Mouse (Mus musculus) embryo, embryonic 10 days (tissue): ENCODE measurements around the gene Gm13420.
A peak's percentile ranks its signal among the peaks of the same experiment; 100 is the strongest.
"Not testable (repeated sequence)": the region's sequence is repeated elsewhere in the genome, so short reads cannot be mapped to it uniquely, and the experiment has no call there.

Experiments used
- DNase-seq: peaks from one replicate; pipeline ENCODE4 v3.0.0-alpha.2; 2015; ENCODE audit warnings: low spot score

Gene Gm13420

DNA sequence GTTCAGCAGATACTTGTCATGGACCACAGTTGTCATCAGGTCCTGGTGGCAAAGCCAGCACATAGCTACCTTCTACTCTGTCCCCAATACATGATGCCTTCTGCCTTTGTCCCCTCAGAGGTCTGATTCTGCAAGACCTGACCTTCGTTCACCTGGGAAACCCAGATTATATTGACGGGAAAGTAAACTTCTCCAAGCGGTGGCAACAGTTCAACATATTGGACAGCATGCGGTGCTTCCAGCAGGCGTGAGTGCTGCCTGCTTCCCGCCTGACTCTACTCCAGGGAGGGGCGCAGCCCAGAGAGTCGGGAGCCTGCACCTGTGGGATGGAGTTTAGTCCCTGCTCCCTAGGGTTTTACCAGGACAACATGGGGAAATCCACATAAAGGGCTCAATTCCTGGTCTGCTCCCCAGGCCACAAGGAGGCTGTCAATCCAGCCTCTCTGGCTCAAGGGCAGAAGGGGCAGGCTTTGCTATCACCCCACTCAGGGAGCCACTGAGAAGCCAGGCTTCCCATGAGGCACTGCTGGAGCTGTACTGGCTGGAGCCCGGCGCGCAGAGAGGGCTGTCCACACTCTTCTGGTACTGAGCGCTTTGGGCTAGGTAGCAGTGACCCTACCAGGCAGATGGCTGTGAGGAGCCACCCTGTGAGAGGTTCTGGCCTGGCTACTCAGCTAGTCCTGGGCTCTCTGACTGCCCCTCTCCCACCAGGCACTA is 14.1 kb downstream of the Gm13420 start:
- no peak for DNase-seq

DNA sequence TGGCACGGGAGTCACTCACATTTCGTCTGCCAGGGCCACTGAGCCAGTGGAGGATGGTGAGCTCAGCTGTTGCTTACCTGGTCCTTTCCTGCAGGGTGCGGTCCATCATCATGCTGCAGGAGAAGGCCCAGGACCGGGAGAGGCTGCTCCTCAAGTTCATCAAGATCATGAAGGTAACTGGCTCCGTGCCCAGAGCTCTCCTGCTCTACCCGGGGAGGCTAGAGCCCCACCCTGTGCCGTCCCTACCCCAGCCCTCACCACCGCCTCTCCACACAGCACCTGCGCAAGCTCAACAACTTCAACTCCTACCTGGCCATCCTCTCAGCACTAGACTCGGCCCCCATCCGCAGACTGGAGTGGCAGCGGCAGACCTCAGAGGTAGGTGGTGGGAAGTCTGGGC is 15.8 kb downstream of the Gm13420 start:
- no peak for DNase-seq

DNA sequence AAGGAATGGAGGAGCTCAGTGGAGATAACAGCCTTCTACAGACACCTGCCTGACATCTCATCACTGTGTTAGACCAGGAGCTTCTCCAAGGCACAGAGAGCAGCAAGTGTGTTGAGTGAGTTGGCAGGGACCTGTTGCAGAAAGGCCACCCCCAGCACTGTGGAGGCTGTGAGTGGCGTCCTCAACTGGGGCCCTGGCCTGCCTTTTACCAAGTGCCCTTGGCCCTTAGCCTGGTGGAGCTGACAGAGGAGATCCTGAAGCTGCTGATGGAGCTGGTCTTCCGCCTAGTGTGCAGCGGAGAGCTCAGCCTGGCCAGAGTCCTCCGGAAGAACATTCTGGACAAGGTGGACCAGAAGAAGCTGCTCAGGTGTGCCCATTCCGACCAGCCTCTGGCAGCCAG is 18.1 kb downstream of the Gm13420 start:
- DNase-seq: no peak

DNA sequence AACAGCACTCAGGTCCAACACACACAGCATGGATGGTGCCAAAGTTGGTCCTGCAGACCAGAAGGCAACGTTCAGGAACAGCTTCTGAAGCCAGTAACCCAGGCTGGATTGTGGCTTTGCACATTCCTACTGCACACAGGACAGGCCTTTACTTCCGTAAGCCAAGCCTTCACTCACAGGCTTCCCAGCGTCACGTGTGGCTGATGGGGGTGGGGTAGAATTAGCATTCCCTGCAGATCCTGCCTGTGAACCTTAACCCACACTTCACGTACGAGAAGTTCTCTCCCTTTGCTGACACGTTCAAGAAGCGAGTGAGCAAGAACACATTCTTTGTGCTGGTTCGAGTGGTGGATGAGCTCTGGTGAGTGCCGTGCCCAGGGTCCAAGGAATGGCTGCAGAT is 18.9 kb downstream of the Gm13420 start:
- DNase-seq: no peak

DNA sequence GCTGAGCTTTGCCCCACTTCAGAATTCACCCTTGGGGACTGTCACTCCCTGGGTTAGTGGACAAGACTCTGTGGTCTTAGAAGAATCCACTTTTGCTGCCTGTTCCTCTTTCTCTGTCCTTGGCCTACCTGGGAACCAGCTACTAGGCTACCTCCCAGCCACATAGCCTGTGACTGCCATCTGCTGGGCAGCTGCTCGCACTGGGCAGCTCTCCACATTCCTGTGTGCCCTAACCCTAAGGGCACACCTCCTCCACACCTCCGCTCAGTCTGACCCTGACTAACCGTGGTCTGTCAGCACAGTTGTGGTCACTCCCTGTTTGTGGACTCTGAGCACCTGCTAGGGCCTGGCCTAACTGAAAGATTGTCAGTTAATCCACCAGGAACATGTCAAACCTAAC is 19.9 kb downstream of the Gm13420 start:
- DNase-seq: peak; percentile 36

DNA sequence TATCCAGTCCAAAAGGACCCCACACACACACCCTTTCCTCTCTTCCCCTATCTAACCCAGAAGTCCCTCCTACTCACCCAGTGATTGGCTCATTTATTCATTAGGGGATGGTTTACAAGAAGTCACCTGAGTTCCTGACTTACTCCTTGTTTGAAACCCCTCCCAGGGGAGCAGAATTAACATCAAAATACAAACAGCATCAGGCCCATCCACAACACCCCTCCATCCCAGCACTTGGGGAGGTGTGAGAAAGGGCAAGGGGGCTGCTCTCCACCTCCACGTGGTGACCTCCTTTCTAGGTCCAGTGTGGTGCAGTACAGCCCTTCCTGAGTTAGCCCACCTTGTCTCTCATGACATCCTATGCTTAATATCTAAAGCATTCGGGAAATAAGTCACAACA is 22.0 kb downstream of the Gm13420 start:
- DNase-seq: no peak

DNA sequence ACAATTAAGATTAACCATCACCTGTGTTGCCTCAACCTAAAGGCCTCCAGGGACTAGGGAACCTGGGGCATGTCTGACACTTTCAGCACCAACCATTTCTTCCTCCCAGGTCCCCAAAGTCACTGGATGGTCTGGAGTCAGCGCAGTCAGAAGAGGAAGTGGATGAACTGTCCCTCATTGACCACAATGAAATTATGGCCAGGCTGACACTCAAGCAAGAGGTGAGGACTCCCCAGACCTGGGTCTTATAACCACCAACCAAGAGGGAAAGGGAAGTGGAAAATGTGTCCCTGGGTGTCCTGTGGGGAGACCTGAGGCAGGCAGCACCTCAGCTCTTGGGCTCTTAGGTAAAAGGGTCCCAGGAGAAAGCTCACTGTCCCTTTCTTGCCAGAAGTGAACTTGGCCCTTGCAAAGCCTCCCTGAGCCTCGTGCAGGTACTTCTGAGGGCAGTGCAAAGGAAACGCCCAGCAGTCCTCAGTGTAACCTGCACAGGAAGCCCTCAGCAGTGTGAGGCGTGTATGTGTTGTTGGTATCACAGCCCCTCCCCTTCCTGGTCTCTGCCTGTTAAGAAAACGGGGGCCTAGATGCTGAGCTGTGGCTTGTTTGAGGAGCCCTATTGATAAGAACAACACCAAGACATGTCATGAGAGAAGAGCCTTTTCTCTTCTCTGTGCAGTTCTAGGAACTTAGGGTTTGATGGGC is 26.7 kb downstream of the Gm13420 start:
- DNase-seq: no peak

DNA sequence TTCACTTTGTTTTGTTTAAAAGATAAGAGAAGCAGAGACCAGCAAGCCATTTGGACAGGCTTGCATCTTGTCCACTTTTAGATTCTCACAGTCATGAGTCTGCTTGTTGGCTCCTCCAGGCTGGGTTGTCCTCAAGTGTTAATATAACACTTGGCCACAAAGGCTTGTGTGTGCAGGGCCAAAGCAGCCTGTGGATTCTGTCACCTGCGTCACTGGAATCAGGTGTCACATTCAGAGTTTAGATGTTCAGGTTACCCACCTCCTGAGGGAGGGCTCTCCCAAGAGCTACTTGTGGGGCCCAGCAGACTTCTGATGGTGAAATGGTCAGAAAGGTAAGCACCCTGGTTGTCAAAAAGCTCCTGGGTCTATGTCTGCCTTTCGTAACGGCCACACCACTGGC is 28.4 kb downstream of the Gm13420 start:
- no peak for DNase-seq

DNA sequence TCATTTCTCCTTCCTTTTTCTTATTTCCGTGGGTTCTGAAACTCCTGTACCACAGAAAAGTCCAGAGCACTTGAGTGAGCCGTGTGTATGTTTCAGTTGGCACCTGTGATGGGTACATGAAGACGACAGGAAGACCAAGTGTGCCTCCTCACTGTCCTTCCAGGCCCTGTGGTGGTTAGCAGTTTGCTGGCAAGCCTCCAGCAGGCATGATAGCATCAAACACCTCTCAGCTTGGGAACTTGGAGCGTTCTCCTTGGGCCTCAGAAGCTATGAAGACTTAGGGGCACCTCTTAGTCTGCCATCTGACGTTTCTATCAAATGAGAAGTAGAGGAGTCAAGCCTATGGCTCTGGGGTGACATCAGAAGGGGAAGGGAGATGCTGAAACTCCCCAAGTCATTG is 32.9 kb downstream of the Gm13420 start:
- no peak for DNase-seq

DNA sequence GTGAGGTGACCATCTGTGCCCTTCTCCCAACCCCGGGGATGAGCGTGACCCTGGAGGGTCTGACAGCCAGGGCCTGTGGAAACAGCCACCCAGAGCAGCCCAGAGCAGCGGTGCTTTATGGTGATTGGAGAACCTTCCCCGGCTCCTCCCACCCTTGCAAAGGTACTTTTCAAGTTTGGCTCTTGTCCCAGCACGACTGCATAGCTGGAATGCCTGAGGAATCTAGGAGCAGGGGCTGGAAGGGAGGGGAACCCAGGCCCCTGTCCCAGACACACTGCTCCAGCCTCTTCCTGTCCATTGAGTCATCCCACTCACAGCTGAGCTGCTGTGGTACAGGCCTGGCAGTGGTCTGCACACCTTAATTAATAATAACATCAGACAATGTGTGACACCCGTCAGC is 34.8 kb downstream of the Gm13420 start:
- peak; percentile 77 for DNase-seq

DNA sequence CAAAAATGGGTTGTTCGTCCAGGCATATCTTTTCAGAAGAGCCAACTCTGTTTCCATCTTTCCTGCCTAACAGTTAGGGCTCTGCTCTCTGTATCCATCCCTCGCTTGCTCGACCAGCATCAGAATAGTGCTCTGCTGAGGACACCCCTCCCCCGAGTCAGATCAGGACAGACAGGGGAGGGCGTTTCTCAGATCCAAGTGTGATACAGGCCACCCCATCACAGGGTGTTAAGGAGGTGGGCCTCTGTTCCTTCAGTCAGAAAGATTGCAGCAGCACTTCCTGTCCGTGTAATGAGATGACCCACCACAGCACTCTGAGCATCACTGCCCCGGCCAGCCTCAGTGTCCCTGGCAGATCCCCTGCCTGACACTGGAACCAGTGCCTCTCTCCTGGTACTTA is 35.3 kb downstream of the Gm13420 start:
- DNase-seq: no peak

DNA sequence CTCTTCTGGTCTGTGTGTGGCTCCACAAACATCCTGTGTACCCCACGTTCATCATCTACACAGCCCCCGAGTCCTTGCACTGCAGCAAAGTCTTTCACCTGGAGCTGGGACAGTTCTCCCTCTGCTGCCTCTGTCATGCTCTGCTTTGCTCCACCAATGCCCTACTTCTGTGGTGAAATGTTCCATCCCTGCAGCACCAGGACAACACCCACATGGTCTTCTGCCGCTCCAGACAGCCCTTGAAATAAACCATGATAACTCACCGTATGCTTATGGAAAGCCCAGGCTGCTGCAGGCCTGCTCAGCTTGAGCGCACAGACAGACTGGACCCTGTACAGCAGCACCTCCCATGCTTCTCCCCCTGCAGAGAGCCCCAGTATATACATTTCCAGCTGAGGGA is 37.4 kb downstream of the Gm13420 start:
- DNase-seq: no peak

DNA sequence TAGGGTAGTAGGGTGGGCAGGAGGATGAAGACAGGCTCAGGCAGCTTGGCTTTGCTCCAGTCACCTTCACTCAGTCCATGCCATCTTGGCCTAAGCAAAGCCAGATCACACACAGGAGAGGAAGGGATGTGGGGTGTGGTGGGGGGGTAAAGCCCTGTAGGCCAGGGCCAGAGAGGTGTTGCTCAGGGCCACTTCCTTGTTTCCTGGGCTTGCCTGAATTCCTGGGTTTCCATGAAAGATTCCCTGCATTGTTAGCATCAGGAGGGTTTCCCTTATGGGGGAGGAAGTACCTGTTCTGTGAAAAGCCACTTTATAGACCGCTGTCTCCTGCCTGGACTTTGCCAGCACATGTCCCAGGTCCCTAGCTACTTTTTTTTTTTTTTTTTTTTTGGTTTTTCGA is 38.0 kb downstream of the Gm13420 start:
- no peak for DNase-seq

DNA sequence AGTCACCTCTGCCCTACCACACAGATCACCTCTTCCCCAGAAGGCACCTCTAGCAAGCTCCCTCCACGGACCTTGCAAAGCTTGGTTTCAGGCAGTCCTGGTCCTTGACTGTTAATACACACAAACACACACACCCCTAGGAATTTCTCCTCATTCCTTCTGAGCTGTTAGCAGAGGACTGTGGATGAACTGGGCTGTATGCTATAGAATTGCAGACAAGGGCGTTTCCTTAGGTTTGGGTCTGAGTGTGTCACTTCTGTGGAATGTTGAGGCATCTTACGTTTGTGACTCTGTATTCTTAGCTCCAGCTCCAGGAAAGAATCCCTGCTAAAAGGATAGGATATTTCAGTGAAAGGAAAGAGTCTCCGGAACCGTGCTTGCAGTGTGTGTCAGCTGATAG is 39.6 kb downstream of the Gm13420 start:
- no peak for DNase-seq

DNA sequence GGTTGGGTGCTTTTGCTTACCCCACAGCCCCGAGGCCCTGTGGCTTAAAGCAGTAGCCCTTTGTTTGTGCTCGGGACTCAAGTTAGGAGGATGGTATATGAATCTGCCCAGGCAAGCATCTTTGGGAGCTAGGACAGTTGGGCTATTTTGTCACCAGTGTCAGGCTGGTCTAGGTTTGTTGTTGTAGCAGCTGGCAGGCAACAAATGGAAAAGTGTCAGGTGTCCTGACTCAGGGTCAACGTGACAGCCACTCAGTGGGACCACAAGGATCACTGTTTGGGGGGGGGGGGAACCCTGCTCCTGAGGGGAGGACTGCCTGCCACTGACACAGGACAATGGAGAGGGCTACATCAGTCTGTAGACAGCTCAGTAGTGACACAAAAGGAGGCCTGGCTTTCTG is 40.4 kb downstream of the Gm13420 start:
- no peak for DNase-seq

DNA sequence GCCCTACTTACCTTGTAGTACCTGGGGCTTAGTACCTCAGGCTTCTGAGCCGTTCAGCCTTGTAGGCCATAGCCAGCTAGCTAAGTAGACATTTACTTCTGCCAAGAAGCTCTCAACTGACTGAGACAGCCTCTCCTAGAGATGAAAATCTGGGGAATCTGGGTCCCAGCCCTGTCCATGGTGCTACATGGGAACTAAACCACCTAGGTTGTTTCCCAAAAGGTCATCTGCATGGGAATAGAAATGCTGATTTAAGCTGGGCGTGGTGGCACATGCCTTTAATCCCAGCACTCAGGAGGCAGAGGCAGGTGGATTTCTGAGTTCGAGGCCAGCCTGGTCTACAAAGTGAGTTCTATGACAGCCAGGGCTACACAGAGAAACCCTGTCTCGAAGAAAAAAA is 43.3 kb downstream of the Gm13420 start:
- DNase-seq: not testable (repeated sequence)

DNA sequence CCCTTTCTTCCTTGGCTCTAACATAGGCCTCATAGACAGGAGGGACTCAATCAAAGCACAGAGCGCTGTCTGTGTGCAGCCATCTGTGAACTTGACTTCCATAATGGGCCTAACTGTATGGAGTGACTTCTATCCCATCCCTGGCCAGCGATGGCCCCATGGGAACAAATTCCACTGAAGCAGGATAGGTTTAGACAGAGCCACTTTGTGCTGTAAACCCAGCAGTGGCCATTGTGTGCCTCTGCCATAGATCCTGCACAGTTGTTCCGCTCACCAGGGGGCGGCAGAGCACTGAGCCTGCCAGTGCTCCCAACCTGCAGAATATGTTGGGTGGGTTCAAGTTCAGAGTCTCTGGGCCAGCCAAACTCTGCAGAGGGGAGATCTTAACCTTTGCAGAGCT is 43.8 kb downstream of the Gm13420 start:
- peak; percentile 24 for DNase-seq

DNA sequence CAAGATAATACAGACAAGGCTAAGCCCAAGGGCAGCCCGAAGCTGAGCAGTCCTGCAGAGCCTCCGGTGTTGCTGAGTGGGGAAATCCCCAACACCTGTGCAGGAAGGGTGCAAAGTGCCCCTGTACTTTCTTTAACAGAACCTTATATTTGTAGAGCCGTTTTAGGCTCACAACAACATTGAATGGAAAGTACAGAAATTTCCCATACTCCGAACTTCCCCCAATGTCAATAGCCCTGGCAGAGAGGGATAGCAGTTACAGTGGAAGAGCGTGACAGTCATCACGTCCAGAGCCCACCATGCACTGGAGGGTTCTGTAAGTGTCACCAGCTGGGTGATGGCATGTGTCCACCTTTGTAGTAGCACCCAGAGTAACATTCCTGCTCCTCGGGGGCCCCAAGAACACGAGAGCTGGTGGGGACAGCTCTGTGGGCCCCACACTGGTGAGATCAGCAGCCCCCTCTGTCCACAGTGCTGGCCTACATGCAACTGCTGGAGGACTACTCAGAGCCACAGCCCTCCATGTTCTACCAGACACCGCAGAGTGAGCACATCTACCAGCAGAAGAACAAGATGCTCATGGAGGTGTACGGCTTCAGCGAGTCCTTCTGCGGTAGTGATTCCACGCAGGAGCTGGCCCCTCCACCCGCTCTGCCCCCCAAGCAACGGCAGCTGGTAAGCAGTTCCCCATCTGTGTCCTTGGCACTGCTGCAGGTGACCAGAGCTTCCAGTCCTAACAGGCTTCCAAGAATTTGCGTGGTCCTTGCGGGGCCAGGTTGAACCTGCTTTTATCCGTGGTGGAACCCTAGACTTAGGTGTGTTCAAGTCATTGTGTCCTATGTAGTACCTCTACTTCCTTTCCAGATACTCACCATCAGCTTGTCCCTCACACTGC is 44.5 kb downstream of the Gm13420 start:
- no peak for DNase-seq

DNA sequence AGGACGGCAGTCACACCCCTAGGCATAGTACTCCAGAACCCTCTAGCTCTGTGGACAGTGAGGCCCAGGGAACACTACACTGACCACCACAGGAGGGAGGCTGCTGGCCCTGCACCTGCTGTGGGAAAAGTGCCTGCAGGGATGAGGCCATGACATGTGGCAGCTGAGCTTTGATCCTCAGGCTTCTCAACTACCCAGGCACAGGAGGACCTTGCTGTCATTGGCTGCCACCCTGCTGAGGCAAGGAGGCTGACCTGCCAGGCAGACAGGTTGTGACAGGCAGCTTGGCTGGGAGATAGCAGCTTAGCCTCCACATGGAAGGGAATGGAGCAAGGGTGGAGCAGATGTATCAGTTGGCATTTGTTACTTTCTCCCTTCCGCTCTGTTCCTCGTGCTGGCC is 46.0 kb downstream of the Gm13420 start:
- no peak for DNase-seq

DNA sequence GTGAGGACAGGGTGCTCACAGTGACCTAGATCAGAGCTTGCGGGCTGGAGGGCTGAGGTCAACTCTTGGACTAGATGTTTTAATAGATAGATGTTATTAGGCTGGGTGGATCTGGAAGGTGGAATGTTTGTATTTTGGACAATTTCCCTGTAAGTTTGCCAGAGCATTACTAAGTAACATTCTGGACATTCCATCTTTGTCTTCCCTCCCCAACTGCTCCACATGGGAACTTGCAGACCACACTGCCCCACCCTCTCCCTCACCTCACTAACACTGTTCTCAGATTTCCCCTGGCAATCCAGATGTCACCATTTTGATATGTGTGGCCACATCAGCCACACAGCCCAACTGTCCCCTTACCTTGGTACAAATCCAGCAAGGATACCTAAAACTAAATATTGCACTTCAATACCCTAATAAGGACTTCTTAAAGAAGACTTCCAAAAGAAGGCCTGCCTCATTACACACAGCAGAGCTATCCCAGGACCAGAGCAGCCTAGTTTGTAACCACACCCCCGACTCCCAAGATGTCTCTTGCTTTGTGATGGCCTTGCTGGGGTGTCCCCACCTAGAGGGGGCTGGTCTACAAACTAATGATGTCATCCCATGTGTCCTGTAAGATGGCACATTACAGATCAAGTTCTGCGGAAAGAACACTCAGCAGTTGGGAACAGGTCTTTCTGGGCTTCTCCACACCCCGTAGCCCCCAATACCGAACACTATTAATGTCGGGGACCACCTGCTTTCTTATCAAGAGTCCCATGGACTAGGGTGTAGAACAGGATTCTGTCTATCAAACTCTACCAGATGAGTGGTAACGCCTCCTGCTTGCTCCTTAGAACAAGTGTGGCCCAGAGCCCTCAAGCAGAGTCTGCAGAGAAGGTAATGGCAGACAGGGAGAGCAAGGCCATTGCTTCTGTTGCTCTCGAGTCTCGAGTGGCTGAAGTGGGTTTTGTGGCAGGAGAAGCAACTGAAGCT is 48.1 kb downstream of the Gm13420 start:
- DNase-seq: no peak

DNA sequence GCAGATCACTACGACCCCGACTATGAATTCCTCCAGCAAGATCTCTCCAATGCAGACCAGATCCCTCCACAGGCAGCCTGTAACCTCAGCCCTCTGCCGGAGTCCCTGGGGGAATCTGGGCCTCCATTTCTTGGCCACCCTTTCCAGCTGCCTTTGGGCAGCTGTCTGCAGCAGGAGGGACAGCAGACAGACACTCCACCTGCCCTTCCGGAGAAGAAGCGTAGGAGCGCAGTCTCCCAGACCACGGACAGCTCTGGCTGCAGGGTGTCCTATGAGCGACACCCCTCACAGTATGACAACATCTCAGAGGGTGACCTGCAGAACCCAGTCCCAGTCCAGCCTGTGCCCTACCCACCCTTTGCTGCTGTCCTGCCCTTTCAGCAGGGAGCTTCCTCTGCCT is 49.3 kb downstream of the Gm13420 start:
- DNase-seq: no peak

DNA sequence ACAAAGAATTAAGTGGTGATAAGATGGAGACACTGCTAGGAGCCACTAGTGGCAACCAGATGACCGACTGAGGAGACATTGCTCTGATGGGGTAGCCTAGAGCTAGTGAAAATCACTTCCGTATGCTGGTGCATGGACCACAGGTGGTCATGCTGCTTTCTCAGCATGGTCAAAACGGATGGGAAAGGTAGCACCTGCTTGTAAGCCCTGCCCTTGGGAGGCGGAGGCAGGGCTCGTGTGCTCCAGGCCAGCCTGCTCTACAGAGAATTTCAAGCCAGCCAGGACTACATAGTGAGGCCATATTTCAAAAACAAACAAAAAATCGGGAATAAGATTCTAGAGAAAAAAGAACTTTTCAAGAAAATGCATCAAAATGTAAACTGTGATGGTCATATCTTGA is 50.1 kb downstream of the Gm13420 start:
- no peak for DNase-seq
